Mouse (Mus musculus) cerebellum, postnatal 36 days (tissue): ENCODE measurements around the gene Kif5c.

Experiments
- DNase-seq, 2 experiments: peaks; one replicate each; pipeline ENCODE4 v3.0.0; 2021 to 2022; ENCODE audit warnings: mixed read lengths in 2 of 2

Gene Kif5c

GRCm38 (mm10) chr2:49797444-49798143 is 178.5 kb downstream of the Kif5c start:
- DNase-seq, result no peak

- no peak for DNase-seq
These were observed 185.3 kb downstream of the Kif5c start for GRCm38 (mm10) chr2:49804448-49804847.

- DNase-seq, result peak in 1 of 2 experiments; percentile 19
These were observed 186.8 kb downstream of the Kif5c start for GRCm38 (mm10) chr2:49805736-49806371.

- no peak for DNase-seq
These were observed 190.4 kb downstream of the Kif5c start for GRCm38 (mm10) chr2:49809496-49809895.

- DNase-seq, result no peak
These were observed 192.3 kb downstream of the Kif5c start for GRCm38 (mm10) chr2:49811420-49811819.

GRCm38 (mm10) chr2:49811871-49812363 is 192.8 kb downstream of the Kif5c start:
- DNase-seq, result peak; percentile 54 to 57

GRCm38 (mm10) chr2:49813151-49813550 is 194.1 kb downstream of the Kif5c start:
- no peak for DNase-seq

GRCm38 (mm10) chr2:49814011-49814410 is 194.9 kb downstream of the Kif5c start:
- DNase-seq, result no peak

GRCm38 (mm10) chr2:49815696-49816320 is 196.7 kb downstream of the Kif5c start:
- no peak for DNase-seq

GRCm38 (mm10) chr2:49816549-49816948 is 197.5 kb downstream of the Kif5c start:
- DNase-seq, result no peak

- no peak for DNase-seq
These were observed 198.1 kb downstream of the Kif5c start for GRCm38 (mm10) chr2:49817151-49817550.

- no peak for DNase-seq
These were observed 199.0 kb downstream of the Kif5c start for GRCm38 (mm10) chr2:49818126-49818525.

GRCm38 (mm10) chr2:49822312-49822711 is 203.2 kb downstream of the Kif5c start:
- DNase-seq, result no peak
